Mouse (Mus musculus) lung, postnatal 10 days (tissue): ENCODE data around the gene Cdiptos.

Experiments
- DNase-seq: peaks from one replicate; pipeline ENCODE4 v3.0.0; 2021

The Cdiptos gene

GRCm38 (mm10) chr7:126967361-126967760, 8.5 kb downstream of the Cdiptos start:
- DNase-seq = no peak

GRCm38 (mm10) chr7:126965568-126965967, 10.3 kb downstream of the Cdiptos start:
- no peak for DNase-seq

DNA sequence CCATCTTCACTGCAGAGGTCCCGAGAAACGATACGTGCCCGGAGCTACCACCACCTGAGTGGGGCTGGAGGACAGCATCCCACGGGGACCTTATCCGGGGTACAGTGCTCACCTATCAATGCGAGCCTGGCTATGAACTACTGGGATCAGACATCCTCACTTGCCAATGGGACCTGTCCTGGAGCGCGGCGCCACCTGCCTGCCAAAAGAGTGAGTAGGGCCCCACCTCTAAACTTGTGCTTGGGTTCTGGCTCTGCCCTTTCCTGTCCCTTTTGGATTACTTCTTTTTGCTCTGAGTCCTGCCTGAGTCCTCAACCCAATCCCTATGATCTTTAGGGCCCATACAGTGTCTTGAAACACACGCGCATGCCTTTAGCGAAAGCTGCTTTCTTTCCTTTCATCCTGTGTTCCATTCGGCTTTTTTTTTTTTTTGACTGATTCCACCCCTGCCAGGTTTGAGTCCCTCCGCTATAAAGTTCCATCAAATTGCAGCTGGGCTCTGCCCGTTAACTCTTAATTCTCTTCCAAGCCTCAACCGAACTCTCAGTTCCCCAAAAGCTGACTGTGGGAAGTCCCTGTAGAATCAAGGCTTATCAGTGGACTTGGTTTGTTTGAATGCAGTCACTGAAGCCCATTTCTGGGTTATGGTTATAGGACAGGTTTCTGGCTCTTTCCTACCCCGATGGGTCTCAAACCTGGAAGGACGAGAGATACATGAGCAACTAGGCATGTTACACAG, 12.2 kb downstream of the Cdiptos start:
- DNase-seq = peak; percentile 55

- no peak for DNase-seq
Measured at GRCm38 (mm10) chr7:126961965-126962364, 13.9 kb downstream of the Cdiptos start.

- no peak for DNase-seq
Measured at GRCm38 (mm10) chr7:126961095-126961494, 14.8 kb downstream of the Cdiptos start.

- DNase-seq = no peak
Measured at GRCm38 (mm10) chr7:126959780-126960179, 16.1 kb downstream of the Cdiptos start.

DNA sequence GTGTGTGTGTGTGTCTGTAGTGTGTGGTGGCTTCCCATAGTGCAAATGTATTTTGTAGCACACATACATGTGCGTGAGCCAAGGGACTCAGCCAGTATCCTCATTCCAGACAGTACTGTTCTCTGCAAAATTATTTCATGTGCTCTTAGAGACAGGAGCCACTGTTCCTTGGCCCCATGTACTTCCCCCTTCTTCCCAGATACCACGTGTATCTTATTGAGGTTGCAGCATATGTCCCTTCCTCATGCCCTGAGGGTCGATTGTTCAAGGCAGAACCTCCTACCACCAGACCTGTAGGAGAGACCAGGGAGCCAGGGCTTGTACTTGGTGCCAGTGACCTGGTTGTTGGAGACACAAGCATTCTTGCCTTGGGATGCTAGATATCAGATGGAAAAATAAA, 20.8 kb downstream of the Cdiptos start:
- no peak for DNase-seq

GRCm38 (mm10) chr7:126952646-126953045, 23.3 kb downstream of the Cdiptos start:
- no peak for DNase-seq

DNA sequence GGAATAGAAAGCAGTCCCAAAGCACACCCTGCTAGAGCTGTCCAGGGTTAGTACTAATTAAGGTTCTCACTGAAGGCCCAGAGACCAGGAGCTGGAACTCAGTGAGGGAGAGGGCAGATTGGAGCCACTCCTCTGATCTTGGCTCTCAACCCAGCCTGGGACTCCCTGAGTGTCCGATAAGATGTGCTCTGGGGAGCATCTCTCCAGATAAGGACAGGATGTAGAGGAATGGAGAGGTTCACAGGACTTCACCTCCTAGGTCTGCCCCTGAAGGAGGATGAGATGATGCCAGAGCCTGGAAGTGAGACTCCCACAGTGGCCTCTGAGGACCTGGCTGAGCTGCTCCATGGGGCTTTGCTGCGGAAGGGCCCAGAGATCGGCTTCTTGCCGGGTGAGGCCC, 24.2 kb downstream of the Cdiptos start:
- no peak for DNase-seq

DNA sequence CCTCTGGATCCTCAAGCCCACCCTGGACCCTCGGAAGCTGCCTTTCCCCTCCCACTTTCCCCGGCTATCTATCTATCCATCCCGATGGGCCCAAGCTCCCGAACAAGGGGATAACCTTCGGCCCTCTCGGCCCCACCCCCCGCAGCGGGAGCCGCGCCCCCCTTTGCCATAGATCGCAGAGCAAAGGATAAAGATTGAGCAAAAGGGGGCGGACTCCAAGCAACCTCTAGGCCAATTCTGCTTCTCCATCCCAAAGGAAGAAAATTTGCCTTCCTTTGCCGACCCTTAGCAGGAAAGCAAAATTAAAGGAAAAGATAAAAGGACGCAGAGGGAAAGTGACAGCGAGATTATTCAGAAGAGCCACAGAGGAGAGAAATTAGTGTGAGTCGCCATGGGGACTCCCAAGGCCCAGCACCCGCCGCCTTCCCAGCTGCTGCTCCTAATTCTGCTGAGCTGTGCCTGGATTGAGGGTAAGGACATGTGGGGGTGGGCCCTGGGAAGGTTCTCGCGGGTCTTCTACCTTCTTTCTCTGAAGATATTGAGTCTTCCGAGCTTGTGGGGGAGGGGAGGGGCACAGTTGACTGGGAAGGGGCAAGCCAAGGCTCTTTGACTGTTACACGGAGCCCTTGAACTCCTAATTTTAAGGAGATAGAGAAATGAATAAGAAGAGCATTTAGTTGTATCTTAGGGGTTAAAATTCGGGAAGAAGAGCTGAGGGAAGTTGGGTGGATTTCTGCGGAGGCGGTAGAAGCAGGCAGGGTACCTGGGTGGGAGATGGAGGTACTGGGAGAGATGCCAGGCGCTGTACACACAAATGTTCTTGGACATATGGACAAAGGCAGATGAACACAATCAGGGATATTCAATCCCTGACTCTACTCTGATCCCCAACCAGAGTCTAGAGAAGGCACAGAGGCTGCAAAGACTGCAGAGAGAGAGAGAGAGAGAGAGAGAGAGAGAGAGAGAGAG, 25.0 kb downstream of the Cdiptos start:
- no peak for DNase-seq

GRCm38 (mm10) chr7:126949793-126950646, 25.9 kb downstream of the Cdiptos start, which contains the start of gene Sez6l2:
Gene Sez6l2, plus strand, starts transcription at chr7:126950563.
- DNase-seq = peak; percentile 93

DNA sequence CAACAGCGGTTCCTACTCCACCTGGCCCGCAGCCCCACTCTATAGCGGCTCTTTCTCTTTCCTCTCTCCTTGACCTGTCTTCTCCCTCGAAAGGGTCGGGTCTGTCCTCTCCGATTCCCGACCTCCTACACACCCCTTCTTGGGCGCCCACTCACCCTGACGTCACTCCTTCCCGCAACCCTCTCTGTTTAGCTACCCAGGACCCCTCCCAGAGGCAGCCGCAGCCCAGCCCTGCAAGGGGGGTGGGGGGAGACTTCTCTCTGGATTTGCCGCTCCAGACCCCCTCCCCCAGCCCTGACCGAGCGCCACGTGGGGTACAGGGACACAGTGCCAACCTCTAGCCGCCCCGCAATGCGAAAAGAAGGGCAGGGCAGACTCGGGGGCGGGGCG, 26.5 kb downstream of the Cdiptos start, which contains the start of gene Asphd1:
TSS of gene Asphd1 (minus strand) at position 180 of the 390 bp plus-strand sequence.
- DNase-seq = no peak

DNA sequence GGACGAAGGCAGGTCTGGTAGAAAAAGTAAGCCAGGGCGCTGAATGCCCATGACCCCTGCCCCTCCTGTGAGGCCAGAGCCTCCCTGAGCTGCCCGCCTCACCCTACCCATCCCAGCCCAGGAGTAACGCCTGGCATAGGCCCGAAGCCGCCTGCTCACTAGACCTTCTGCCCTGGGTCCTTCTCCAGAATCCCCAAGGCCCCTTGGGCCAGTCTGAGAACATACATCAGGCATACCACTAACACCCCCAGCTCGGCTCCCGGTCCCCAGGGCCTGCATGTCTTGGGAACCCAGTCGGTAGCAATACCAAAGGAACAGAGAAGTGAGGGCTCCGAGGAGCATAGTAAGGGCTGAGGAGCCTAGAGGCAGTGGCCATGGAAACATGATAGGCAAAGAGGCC, 27.3 kb downstream of the Cdiptos start:
- DNase-seq = no peak

DNA sequence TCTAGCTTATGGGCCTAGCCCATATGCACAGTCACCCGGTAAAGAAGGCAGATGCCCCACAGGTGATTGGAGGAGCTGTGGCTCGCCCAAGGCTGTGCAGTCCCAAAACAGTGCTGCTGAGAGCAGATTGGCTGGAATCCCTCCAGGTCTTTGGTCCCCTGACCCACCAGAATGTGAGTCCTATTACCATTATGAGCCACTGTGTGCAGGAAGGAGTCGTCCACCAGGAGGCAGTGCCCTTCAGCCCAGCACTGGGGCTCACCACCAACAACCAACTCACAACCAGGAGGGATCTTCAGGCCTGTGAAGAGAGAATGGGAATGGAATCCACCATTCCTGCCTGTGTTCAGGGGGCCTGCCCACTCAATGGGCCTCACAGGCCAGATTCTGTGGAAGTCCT, 29.4 kb downstream of the Cdiptos start:
- DNase-seq = peak; percentile 65

DNA sequence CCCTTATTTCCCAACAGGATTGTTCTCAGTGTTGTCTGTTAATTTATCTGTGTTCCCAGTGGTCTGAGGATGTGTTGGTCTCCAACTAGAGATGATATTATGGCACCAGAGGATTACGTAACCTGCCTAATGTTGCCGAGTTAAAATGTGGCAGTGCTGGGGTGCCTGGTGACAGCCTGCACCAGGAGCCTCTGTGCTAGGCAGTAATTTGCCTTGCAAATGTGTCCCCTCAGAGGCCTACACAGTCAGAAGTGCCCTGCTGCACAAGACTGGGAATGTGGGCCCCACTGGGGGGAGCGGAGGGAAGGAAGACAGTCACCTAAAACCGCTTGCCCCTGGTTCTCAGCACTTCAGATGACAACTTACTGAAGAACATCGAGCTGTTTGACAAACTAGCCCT, 34.1 kb downstream of the Cdiptos start:
- DNase-seq = no peak

DNA sequence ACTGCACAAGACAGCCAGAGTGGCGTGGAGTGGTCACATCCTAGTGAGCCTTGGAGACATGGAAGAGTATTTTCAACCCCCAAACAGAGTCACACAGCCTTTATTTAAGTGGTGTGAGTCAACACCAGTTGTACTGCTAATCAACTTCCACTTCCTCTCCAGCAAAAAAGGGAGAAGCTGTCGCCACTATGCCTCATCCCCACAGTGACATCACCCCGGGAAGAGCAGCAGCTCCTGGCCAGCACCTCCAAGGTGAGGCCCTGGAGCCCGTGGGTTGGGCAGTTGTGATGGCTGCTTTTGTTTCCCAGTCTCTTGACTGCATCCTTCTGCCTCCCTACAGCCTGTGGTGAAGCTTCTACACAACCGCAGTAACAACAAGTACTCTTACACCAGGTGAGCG, 34.7 kb downstream of the Cdiptos start:
- DNase-seq = no peak

DNA sequence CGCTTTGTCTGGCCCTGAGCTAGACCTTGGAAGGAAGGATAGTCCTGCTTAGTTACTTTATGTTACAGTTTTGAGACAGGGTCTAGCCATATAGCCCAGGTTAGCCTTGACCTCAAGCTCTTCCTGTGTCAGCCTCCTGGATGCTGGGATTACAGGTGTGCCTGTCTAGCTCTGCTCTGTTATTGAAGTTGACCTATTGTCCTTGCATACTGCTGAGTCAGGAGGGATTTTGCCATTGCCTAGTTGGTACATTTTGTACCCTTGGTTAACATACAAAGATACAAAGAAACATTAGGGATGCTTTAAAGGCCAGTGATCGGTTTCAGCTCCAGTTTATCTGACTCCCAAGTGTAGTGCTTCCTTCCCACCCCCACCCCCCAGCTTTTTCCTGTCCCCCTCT, 43.2 kb downstream of the Cdiptos start:
- no peak for DNase-seq

DNA sequence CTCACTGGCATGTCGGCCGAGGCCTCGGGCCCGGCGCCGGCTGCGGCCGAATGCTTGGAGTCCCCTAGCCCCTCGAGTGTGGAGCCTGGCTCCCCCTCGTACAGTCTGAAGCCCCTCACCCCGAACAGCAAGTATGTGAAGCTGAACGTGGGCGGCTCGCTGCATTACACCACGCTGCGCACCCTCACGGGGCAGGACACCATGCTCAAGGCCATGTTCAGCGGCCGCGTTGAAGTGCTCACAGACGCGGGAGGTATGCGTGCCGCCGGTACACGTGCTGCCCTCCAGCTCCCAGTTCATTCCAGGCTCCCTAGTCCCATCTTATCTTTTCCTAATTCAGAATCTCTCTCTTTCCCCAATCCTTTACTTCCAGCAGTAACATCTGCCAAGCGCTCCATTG, 46.9 kb downstream of the Cdiptos start:
- no peak for DNase-seq

DNA sequence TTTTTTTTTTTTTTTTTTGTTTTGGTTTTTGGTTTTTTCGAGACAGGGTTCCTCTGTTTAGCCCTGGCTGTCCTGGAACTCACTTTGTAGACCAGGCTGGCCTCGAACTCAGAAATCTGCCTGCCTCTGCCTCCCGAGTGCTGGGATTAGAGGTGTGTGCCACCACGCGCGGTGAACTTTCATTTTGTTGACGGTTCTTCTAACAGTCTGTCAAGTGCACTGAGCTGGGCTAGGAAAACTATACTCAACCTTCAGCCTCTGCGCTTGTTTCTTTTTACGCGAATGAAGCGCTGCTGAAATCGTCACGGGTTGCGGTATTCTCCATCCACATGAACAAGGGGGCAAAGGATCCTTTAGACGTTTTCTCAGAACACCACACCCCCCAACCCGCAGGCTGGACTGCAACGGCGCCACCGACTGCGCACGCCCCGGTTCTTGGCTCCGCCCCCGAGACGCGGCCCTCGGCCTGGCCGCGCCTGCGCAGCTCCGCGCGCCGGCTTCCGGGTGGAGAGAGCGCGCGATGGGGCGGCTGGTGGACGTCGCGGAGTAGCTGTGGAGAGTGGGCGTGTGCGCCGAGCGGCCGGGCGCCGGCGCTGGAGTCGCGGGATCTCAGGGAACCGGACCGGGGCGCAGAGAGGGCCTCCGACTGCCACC, 47.4 kb downstream of the Cdiptos start, which contains the start of gene Kctd13:
TSS of gene Kctd13 (plus strand) at position 496 of the 654 bp plus-strand sequence.
- peak; percentile 96 for DNase-seq

DNA sequence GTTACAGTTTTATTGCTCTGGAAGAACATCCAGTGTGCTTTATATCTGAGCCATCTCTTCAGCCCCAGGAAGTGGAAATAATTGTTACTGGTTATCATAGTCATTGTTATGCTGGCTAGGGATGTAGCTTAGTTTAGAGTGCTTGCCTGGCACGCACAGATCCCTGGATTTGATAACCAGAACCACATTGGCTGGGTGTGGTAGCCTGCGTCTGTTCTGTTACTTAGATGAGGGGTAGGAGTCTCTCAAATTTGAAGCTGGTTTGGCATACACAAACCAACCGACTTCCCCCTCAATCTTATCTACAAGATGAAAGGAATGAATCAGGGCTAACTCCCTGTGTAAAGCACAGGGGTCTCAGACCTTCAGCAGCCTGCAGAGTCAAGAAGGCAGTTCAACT, 49.6 kb downstream of the Cdiptos start:
- DNase-seq = no peak

- no peak for DNase-seq
Measured at GRCm38 (mm10) chr7:126923999-126924398, 51.9 kb downstream of the Cdiptos start.

DNA sequence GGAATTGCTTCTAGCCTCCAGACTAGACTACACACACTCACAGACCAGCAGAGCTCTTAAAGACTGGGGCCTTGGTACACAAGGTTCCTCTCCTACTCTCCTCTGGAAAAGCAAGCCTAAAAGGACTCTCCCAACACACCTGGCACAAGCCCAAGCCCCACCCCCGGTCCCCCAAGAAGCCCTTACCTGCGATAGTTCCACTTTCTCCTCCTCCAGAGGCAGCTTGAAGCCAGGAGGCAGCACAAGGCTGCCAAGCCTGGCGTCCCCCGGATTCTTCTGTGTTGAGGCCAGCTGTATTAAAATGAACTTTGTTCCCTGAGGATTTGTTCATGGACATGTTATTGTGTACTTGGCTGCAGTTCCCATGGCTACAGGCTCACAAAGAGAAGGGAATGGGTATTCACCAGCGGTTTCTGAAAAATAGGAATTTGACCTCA, 53.3 kb downstream of the Cdiptos start, which contains the start of gene Tmem219:
TSS of gene Tmem219 (minus strand) at position 294 of the 437 bp plus-strand sequence.
- DNase-seq = peak; percentile 78
